Mouse (Mus musculus) ovary, postnatal 10 days (tissue): ENCODE data around the gene Klhl18.
"Not testable (repeated sequence)": the region's sequence is repeated elsewhere in the genome, so short reads cannot be mapped to it uniquely, and the experiment has no call there.

ENCODE experiments used
- DNase-seq: peaks from one replicate; pipeline ENCODE4 v3.0.0; 2022; ENCODE audit warnings: low spot score

Gene Klhl18

DNA sequence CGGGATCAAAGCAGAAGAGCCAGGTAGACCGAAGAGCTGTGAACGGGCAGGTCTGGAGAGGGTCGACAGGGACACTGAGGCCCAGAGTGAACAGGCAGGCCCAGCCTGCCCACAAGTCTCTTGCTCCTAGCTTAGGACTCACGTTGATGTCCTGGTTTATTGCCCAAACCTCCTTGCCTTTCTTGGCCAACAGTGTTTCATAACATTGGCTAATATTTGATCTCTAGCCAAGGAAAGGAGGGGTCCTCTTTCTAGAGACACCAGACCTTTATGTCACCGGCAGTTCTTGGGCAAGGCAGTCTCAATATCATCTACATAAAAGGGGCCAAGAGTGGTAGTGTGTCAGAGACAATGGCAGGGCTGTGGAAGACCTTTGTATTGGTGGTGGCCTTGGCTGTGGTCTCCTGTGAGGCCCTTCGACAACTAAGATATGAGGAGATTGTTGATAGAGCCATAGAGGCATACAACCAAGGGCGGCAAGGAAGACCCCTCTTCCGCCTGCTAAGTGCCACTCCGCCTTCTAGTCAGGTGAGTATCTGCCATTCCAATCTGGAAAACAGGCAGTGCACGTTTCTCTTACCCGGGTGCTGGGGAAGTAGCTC lies 56.9 kb downstream of the Klhl18 start, which contains the start of gene Ngp:
Gene Ngp, plus strand, starts transcription at position 237 of the 602 bp plus-strand sequence.
- no peak for DNase-seq

DNA sequence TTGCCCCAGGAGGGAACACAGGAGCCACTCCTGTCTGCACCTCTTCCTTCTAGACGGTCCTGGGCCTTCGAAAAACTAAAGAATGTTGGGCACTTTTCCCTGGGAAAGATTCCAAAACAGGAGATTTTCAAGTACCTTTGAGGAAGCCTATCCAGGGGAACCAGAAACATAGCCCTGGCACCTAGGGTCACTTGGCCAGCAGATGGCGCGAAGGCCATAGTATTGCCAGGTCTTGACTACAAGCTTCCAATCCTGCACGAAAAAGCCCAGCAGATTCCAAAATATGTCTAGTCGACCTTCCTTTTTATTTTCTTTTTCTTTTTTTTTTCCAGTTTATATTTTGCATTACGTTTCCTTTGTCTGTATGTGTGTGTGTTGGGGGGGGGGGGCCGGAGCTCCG lies 62.7 kb downstream of the Klhl18 start:
- DNase-seq = no peak

DNA sequence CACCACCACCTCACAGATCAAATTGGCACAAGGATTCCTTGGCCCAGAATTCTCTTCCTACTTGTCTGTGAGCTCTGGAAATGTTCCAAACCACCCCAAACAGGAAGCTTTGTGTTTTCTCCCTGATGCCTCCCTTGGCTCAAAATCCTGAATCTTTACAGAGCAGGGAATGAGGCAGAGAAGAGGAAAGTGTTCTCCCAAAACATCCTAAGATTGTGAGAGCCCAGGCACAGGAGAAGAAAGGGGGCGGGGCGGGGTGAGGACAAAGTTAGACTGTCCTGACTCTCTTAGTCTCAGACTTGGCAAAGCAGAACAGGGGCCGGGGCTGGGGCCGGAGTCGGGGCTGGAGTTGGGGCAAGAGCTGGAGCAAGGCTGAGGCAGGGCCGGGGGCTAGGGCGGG lies 63.6 kb downstream of the Klhl18 start:
- no peak for DNase-seq

DNA sequence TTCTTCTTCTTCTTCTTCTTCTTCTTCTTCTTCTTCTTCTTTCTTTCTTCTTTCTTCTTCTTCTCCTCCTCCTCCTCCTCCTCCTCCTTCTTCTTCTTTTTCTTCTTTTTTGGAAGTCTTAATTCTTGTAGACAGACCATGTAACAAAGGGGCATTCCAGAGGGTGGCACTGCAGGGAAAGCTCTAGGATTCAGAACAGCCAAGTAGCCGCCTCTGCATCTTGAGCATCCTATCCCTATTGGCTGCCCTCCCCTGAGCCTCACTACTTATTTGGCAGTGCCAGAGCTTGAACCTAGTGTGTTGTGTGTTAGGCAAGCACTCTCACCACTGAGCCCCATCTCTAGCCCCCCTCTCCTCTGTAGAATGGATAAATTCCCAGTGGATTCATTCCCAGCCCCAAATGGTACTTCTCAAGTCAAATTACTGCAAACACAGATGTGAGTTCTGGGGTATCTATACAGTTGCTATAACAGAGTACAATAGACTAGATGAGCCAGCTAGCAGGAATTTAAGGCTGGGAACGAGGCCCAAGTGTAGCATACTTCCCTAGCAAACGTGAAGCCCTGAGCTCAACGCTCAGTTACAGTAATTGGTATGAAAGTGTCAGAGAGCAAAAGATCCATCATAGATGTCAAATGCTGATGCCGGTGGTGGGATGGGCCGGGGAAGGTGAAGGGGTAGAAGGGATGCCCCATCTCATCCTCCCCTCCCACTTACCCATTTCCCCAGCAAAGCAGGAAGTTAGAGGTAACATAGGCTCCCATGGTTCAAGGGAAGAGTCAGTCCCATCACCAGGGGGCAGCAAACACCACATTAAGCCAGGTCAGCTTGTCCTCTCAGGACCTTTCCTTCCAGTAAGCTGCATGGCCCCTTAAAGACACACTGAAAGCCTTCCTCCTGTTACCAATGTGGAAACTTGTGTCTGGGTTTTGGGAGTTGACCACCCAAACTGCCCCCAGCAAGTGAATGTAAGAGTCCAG lies 65.3 kb downstream of the Klhl18 start:
- peak; percentile 37 for DNase-seq

DNA sequence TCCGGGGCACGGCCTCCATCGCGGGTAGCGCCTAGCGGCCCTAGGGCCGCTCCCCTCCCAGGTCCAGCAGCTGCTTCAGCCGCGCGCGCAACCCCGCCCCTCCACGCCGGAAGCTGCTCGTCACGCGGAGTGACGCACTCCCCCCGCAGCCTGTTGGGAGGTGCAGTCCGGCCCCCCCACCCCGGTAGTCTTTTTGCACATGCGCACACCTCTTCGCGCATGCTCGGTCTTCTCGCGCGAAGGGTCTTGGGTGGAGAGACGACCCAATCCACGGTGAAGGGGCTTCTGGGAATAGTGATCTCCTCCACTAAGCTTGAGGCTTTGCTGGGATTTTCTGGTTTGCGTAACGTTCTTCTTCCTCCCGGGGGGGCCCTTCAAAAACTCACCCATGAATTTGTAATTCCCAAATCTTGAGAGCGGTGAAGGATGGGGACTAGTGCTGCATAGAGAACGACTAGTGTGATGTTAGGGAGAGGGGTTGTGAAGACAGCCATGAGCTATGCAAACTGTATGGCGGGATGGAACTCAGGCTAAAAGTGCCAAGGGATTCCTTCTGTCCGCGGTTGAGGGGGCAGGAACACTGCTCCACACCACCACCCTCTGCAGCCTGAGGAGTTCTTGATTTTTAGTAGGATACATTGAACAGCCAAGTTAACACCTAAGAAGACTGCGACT lies 68.3 kb downstream of the Klhl18 start, which contains the start of gene Ptpn23:
Gene Ptpn23, minus strand, starts transcription at position 115 of the 675 bp plus-strand sequence.
- peak; percentile 79 for DNase-seq

DNA sequence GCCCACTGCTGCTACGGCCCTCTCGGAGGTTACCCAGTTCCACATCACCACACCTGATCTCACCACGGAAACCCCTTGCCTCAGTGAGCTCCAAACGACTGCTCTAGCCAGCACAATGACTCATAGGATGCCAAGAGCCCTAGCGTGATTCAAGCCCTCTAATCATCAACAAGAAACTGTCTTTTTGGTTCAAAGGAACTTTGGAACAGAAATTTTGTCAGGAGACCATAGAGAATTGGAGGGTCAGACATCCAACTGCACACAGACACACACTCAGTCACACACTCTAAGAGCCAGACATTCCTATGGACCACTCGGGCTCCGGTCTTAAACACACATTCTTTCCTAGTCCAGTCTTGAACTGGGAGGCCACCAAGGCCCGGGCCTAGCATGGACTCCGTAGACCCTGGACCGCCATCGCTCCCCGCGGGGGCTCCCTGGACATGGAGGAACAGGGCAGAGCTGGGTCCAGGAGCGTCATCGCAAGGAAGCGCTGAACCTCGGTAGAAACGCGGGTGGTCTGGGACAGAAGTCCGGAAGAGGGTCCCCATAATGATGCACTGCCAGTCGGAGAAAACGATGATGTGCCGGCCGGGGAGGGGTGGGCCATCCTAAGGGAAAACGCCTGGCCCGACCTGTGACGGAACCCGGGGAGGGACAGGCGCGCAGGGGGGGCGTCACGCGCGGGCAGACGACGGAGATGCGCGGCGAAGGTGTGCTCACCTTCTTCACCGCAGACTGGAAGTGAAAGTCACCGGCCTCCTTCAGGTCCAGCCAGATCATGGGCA lies 69.0 kb downstream of the Klhl18 start:
- peak; percentile 31 for DNase-seq

DNA sequence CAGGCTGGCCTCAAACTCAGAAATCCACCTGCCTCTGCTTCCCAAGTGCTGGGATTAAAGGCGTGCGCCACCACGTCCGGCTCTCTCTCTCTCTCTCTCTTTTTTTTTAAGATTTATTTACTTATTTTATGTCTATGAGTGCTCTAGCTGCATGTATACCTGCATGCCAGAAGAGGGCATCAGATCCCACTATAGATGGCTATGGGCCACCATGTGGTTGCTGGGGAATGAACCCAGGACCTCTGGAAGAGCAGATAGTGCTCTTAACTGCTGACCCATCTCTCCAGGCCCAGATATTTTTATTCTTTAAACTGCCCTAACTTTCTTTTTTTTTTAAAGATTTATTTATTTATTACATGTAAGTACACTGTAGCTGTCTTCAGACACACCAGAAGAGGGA lies 73.3 kb downstream of the Klhl18 start:
- DNase-seq = not testable (repeated sequence)

DNA sequence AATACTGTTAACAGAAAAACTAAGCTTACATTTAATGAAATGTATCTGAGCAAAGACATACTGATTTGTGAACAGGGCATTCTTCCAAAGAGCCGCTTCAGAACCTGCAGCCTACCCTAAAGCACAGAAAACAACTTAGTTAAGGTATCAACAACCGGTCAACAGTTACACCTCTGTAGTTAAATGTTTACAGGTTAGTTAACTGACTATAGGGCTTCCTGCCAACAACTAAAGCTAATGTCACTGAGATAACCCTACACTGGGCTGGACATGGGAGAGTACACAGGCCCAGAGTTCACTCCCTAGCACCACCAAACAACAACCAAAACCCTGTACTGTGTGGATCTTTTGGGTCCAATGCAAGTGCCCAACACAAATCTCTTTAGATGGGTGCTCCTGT lies 73.8 kb downstream of the Klhl18 start:
- DNase-seq = no peak

DNA sequence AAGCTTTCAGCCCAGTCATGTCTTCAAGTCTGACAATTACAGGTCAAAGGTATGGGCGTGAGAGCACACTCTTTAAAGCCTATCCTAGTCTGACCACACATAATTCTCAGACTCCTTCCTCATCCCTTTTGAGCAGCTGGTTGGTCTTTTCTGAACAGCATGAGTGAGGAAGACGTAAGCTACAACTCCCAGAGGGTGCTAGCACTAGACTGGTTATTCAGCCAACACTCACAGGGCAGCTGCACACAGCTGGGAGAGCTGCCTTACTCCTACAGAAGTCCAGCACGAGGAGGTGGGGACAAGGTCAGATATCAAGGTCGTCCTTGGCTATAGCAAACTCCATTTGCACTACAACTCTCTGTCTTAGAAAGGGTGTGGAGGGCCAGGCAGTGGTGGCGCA lies 75.8 kb downstream of the Klhl18 start:
- no peak for DNase-seq

DNA sequence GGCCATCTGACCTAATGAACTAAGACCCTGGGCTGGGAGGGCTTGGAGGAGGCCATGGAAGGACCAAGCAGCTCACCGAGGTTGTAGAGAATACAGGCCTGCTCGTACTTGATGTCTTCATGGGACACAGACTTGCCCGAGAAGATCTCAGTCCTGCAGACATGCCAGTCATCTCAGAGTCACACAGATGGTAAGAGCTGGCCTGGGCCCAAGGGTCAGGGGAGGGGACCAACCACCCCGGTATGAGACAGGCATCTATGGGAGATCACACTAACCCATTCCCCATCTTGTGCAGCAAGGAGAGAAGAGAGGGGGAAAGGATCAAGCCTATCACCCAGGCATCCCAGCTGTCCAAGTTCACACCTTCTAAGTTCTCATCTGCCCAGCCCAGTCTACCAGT lies 83.2 kb downstream of the Klhl18 start:
- DNase-seq = no peak

DNA sequence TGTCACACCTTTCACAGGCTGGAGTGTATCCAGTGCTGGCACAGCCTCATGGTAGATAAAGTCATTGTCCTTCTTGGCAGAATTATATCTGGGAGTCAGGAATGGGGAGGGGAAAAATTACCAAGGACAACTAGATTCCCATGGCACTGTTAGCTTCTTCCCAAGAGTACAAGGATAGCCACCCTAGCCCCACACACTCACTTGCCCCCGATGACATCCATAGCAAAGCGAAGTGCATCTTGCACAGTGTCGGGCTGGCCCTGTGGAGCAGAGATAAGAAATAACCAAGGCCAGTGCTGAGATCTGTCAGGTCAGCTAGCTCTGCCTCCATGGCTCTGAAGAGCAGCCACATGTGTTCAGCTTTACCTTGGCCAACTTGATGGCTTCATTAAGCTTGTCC lies 85.7 kb downstream of the Klhl18 start:
- DNase-seq = no peak

DNA sequence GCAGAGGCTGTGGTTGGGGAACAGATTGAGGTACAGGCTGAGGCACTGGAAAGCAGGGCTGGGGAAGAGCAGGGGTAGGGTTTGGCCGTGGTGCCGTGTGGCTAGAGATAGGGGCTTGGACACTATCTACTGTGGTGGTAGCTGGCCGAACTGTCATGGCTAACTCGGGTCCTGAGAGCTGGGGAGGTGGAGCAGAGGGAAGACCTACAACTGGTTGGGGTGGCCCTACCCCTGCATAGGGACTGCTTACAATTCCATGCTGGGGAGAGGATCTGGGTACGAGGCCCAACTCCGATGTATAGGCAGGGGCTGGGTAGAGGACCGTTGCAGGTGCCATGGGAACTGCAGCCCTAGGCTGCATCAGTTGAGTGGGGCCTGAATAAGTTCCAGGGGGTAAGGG lies 88.5 kb downstream of the Klhl18 start:
- DNase-seq = no peak

DNA sequence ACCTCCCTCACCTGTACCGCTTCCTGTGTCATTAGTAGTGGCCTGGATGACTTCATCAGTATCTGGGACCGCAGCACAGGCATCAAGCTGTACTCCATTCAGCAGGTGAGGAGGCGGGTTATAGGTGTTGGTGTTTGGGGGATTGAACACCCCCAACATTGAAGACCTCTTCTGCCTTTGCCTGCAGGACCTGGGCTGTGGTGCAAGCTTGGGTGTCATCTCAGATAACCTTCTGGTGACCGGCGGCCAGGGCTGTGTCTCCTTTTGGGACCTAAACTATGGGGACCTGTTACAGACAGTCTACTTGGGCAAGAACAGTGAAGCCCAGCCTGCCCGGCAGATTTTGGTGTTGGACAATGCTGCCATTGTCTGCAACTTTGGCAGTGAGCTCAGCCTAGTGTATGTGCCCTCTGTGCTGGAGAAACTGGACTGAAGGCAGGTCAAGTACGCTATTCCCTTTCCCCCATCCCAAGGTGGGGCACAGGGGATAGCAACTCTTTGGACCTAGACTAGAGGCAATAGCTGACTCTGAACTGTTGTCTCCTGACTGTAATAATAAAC lies 92.0 kb downstream of the Klhl18 start:
- DNase-seq = no peak

DNA sequence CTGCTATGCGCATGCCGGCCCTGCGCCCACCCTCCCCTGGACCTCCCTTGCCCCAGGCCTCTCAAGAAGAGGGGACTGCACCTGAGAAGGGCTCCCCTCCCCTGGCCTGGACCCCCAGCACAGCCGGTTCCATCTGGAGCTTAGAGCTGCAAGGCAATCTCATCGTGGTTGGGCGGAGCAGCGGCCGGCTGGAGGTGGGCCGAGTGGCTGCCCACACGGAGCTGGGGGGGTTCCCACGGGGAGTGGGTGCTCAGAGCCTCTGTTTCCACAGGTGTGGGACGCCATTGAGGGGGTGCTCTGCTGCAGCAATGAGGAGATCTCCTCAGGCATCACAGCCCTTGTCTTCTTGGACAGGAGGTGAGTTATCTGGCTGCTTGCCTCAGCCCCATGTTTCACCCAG lies 95.2 kb downstream of the Klhl18 start:
- DNase-seq = no peak

DNA sequence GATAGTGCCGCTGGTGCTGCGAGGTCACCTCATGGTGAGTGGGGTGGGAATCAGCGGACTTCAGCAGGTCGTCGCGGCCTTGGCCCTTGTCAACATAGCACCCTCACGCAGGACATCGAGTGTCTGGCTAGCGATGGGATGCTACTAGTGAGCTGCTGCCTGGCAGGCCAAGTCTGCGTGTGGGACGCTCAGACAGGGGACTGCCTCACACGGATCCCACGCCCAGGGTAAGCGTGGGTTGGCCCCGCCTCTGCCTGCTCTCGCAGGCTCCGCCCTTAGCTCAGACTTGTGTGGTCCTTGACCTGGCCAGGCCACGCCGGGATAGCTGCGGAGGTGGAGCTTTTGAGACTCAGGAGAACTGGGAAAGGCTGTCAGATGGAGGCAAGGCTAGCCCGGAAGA lies 95.8 kb downstream of the Klhl18 start:
- DNase-seq = no peak

DNA sequence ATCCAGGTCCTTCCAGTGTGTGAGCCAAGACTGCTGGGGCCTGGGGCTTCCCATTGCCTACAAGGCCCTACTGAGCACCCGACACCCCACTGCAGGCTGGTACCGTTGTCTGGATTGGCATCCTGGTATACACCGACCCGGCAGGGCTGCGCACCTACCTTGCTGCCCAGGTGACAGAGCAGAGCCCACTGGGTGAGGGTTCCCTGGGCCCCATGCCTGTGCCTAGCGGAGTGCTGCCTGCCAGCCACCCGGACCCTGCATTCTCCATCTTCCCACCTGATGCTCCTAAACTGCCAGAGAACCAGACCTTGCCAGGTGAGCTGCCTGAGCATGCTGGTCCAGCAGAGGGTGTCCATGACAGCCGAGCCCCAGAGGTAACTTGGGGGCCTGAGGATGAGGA lies 97.1 kb downstream of the Klhl18 start:
- DNase-seq = no peak

DNA sequence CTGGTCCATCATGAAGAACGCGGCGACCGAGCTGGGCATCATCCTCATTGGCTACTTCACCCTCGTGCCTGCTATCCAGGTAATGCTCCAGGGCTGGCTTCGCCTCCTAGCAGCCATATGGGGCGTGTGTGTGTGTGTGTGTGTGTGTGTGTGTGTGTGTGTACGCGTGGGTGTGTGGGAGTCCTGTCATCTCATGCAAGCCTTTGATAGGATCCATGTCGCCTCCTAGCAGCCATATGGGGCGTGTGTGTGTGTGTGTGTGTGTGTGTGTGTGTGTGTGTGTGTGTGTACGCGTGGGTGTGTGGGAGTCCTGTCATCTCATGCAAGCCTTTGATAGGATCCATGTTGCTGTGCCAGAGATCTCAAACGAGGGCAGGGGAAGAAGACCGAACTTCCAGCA lies 98.8 kb downstream of the Klhl18 start:
- not testable (repeated sequence) for DNase-seq
